Mouse (Mus musculus) forebrain, embryonic 13.5 days (tissue): Measurements from ENCODE around the gene Naa30. TPM values are rescaled to one million over a fixed set of nuclear protein-coding genes. Genes with fewer than 3 reads are reported as not detected.
"Not testable (repeated sequence)": the region's sequence is repeated elsewhere in the genome, so short reads cannot be mapped to it uniquely, and the experiment has no call there.

Experiments
- ATAC-seq: fragments of 200-750 bp; cut with Nextera tagmentation; 2 replicates; pipeline ENCODE4 v1.8.0; 2017
- H3K27ac ChIP-seq: fragments of 300-500 bp; sonication (generic); 2 replicates; pipeline ENCODE4 v1.5.1; 2015; ENCODE audit warnings: inconsistent platforms, mild to moderate bottlenecking, moderate library complexity
- H3K27me3 ChIP-seq: fragments of 300-500 bp; sonication (generic); 2 replicates; pipeline ENCODE4 v1.6.1; 2015; ENCODE audit warnings: mild to moderate bottlenecking, inconsistent platforms
- H3K36me3 ChIP-seq: fragments of 300-500 bp; sonication (generic); 2 replicates; pipeline ENCODE4 v1.6.1; 2015; ENCODE audit warnings: mild to moderate bottlenecking, inconsistent platforms; ENCODE audit not compliant: poor library complexity, severe bottlenecking
- H3K4me1 ChIP-seq: fragments of 300-500 bp; sonication (generic); 2 replicates; pipeline ENCODE4 v1.6.1; 2015; ENCODE audit warnings: inconsistent platforms
- H3K4me2 ChIP-seq: fragments of 300-500 bp; sonication (generic); 2 replicates; pipeline ENCODE4 v1.6.1; 2015; ENCODE audit warnings: inconsistent platforms, mild to moderate bottlenecking, moderate library complexity
- H3K4me3 ChIP-seq: fragments of 300-500 bp; sonication (generic); 2 replicates; pipeline ENCODE4 v1.5.1; 2015; ENCODE audit warnings: mild to moderate bottlenecking, inconsistent platforms
- H3K9ac ChIP-seq: fragments of 300-500 bp; sonication (generic); 2 replicates; pipeline ENCODE4 v1.6.1; 2015; ENCODE audit warnings: mild to moderate bottlenecking, inconsistent platforms
- H3K9me3 ChIP-seq: fragments of 300-500 bp; sonication (generic); replicated peaks from 2 replicates; pipeline ENCODE4 v1.6.1; 2016; ENCODE audit warnings: inconsistent platforms
- WGBS: fragments of 180-500 bp; shearing (Covaris S2); methylation state at CpG from one replicate; pipeline ENCODE4 v1.1.7; 2015; 5-methylcytosine and 5-hydroxymethylcytosine counted together
- polyA plus RNA-seq: library from polyadenylated mRNA; unstranded; fragments of >200 nt; fragmentation: Nextera tagmentation; extraction: Ambion mirVana; gene quantifications from 2 replicates; pipeline ENCODE4 v1.2.1, GENCODE M21; 2015

Naa30 gene
- polyA plus RNA-seq, 1 experiment from 2014 or later: 11.3 TPM

GRCm38 (mm10) chr14:49173290-49174135, 1.5 kb downstream of the Naa30 start:
- H3K27me3 ChIP-seq: no peaks in the 10 kb centered on the region
- H3K9me3 ChIP-seq: no peaks in the 10 kb centered on the region
- peaks cover 3% of the 10 kb centered on the region; the same call in 1 of the 2 replicates for H3K36me3 ChIP-seq
- H3K4me1 ChIP-seq: peaks cover 21% of the 10 kb centered on the region
- H3K9ac ChIP-seq: peak overlapping the region; percentile 98
- ATAC-seq: no peak
- peak overlapping the region; percentile 75; the same call in 1 of the 2 replicates for H3K27ac ChIP-seq
- 59% methylated on average over 16 of the region's 16 CpGs for WGBS
- peak overlapping the region; percentile 92 for H3K4me2 ChIP-seq
- peak overlapping the region; percentile 95 for H3K4me3 ChIP-seq

GRCm38 (mm10) chr14:49179736-49180135, 7.7 kb downstream of the Naa30 start:
- Histone ChIP-seq H3K4me2 (no peak overlapping the region), H3K9me3 (no peaks in the 10 kb centered on the region), H3K27me3 (no peaks in the 10 kb centered on the region), H3K27ac (no peak overlapping the region), H3K4me1 (peaks cover 5% of the 10 kb centered on the region), H3K36me3 (peaks cover 31% of the 10 kb centered on the region), H3K9ac (no peak overlapping the region), H3K4me3 (no peak overlapping the region)
- WGBS: 90% methylated on average over 3 of the region's 3 CpGs
- no peak for ATAC-seq

GRCm38 (mm10) chr14:49186270-49186669, 14.2 kb downstream of the Naa30 start:
- 94% methylated on average over 2 of the region's 2 CpGs for WGBS
- no peak for ATAC-seq
- H3K4me3 ChIP-seq: no peak overlapping the region
- no peaks in the 10 kb centered on the region for H3K4me1 ChIP-seq
- H3K27ac ChIP-seq: no peak overlapping the region
- H3K9me3 ChIP-seq: no peaks in the 10 kb centered on the region
- H3K9ac ChIP-seq: no peak overlapping the region
- no peaks in the 10 kb centered on the region for H3K27me3 ChIP-seq
- peaks cover 43% of the 10 kb centered on the region for H3K36me3 ChIP-seq
- no peak overlapping the region for H3K4me2 ChIP-seq

- H3K4me2 ChIP-seq: no peak overlapping the region
- H3K27me3 ChIP-seq: no peaks in the 10 kb centered on the region
- no peaks in the 10 kb centered on the region for H3K9me3 ChIP-seq
- H3K4me1 ChIP-seq: no peaks in the 10 kb centered on the region
- no peak overlapping the region for H3K4me3 ChIP-seq
- ATAC-seq: no peak
- no peaks in the 10 kb centered on the region for H3K36me3 ChIP-seq
- H3K27ac ChIP-seq: no peak overlapping the region
- 90% methylated on average over 2 of the region's 2 CpGs for WGBS
- no peak overlapping the region for H3K9ac ChIP-seq
Measured at GRCm38 (mm10) chr14:49197031-49197527, 25.1 kb downstream of the Naa30 start.

- no peaks in the 10 kb centered on the region for H3K4me1 ChIP-seq
- no peak overlapping the region for H3K4me2 ChIP-seq
- whole genome bisulfite sequencing: 79% methylated on average over 9 of the region's 9 CpGs
- ATAC-seq: no peak
- no peaks in the 10 kb centered on the region for H3K36me3 ChIP-seq
- H3K9ac ChIP-seq: no peak overlapping the region
- H3K27me3 ChIP-seq: no peaks in the 10 kb centered on the region
- no peak overlapping the region for H3K4me3 ChIP-seq
- H3K27ac ChIP-seq: no peak overlapping the region
- H3K9me3 ChIP-seq: no peaks in the 10 kb centered on the region
Measured at GRCm38 (mm10) chr14:49201073-49201778, 29.2 kb downstream of the Naa30 start.

- not testable (repeated sequence) for H3K4me2 ChIP-seq, H3K4me1 ChIP-seq, ATAC-seq, H3K36me3 ChIP-seq, H3K27ac ChIP-seq, H3K9me3 ChIP-seq, H3K4me3 ChIP-seq, H3K9ac ChIP-seq, H3K27me3 ChIP-seq
- 89% methylated on average over 3 of the region's 3 CpGs for WGBS
Measured at GRCm38 (mm10) chr14:49210215-49210614, 38.2 kb downstream of the Naa30 start.

- no peak overlapping the region for H3K4me2 ChIP-seq
- H3K27me3 ChIP-seq: no peaks in the 10 kb centered on the region
- H3K4me1 ChIP-seq: no peaks in the 10 kb centered on the region
- ATAC-seq: no peak
- H3K9ac ChIP-seq: no peak overlapping the region
- WGBS: 76% methylated on average over 7 of the region's 7 CpGs
- no peak overlapping the region for H3K4me3 ChIP-seq
- no peak overlapping the region for H3K27ac ChIP-seq
- H3K9me3 ChIP-seq: no peaks in the 10 kb centered on the region
- no peaks in the 10 kb centered on the region for H3K36me3 ChIP-seq
Measured at GRCm38 (mm10) chr14:49218677-49219076, 46.7 kb downstream of the Naa30 start.

- not testable (repeated sequence) for H3K27ac ChIP-seq, H3K4me3 ChIP-seq, H3K4me2 ChIP-seq, H3K9me3 ChIP-seq, H3K27me3 ChIP-seq, H3K4me1 ChIP-seq, H3K9ac ChIP-seq, H3K36me3 ChIP-seq, ATAC-seq
- WGBS: 88% methylated on average over 4 of the region's 4 CpGs
Measured at GRCm38 (mm10) chr14:49219466-49220022, 47.5 kb downstream of the Naa30 start.

GRCm38 (mm10) chr14:49221771-49222170, 49.7 kb downstream of the Naa30 start:
- ATAC-seq: no peak
- H3K4me2 ChIP-seq: no peak overlapping the region
- WGBS: 84% methylated on average over 2 of the region's 2 CpGs
- H3K9ac ChIP-seq: no peak overlapping the region
- no peaks in the 10 kb centered on the region for H3K4me1 ChIP-seq
- H3K27me3 ChIP-seq: no peaks in the 10 kb centered on the region
- no peak overlapping the region for H3K4me3 ChIP-seq
- no peaks in the 10 kb centered on the region for H3K9me3 ChIP-seq
- H3K27ac ChIP-seq: no peak overlapping the region
- H3K36me3 ChIP-seq: no peaks in the 10 kb centered on the region

- Histone ChIP-seq H3K4me1 (peaks cover 4% of the 10 kb centered on the region; the same call in 1 of the 2 replicates), H3K4me2 (no peak overlapping the region), H3K27me3 (no peaks in the 10 kb centered on the region), H3K4me3 (no peak overlapping the region), H3K9ac (no peak overlapping the region), H3K9me3 (no peaks in the 10 kb centered on the region), H3K27ac (no peak overlapping the region), H3K36me3 (no peaks in the 10 kb centered on the region)
- ATAC-seq: no peak
- WGBS: 83% methylated on average over 7 of the region's 7 CpGs
Measured at GRCm38 (mm10) chr14:49226471-49226870, 54.4 kb downstream of the Naa30 start.

GRCm38 (mm10) chr14:49226986-49227385, 55.0 kb downstream of the Naa30 start:
- no peak for ATAC-seq
- 68% methylated on average over 11 of the region's 11 CpGs for whole genome bisulfite sequencing
- Histone ChIP-seq H3K4me1 (peaks cover 4% of the 10 kb centered on the region; the same call in 1 of the 2 replicates), H3K4me3 (no peak overlapping the region), H3K36me3 (no peaks in the 10 kb centered on the region), H3K27ac (no peak overlapping the region), H3K9ac (no peak overlapping the region), H3K9me3 (no peaks in the 10 kb centered on the region), H3K27me3 (no peaks in the 10 kb centered on the region), H3K4me2 (no peak overlapping the region)

GRCm38 (mm10) chr14:49231845-49232244, 59.8 kb downstream of the Naa30 start:
- ATAC-seq: no peak
- Histone ChIP-seq H3K9ac (no peak overlapping the region), H3K4me1 (peaks cover 4% of the 10 kb centered on the region; the same call in 1 of the 2 replicates), H3K27ac (no peak overlapping the region), H3K4me2 (no peak overlapping the region), H3K27me3 (no peaks in the 10 kb centered on the region), H3K4me3 (no peak overlapping the region), H3K9me3 (no peaks in the 10 kb centered on the region), H3K36me3 (no peaks in the 10 kb centered on the region)
- 85% methylated on average over 3 of the region's 3 CpGs for WGBS
